Mouse (Mus musculus): ENCODE results near the gene Plb1.

- TF ChIP-seq EP300 (IDR thresholded peaks at IDR 0.05; ENCODE audit: low read depth) (no peak), CTCF (IDR thresholded peaks at IDR 0.05; ENCODE audit: low read depth) (no peak)
Measured at GRCm38 (mm10) chr5:32286315-32286714, 53.8 kb downstream of the Plb1 start.

Data from liver, postnatal 0 days (tissue).